Mouse (Mus musculus) testis, adult 2 months (tissue): ENCODE results near the gene Gm45015.

Experiments
- CTCF ChIP-seq: fragments of 200-500 bp; IDR thresholded peaks from 2 replicates; pipeline ENCODE4 v1.5.1; 2012; ENCODE audit warnings: low read depth, mild to moderate bottlenecking, inconsistent platforms, low read length, moderate library complexity; ENCODE audit not compliant: control insufficient read depth, insufficient read depth, insufficient replicate concordance
- POLR2A ChIP-seq: fragments of 200-500 bp; IDR thresholded peaks from 2 replicates; pipeline ENCODE4 v1.6.1; 2012; ENCODE audit warnings: low read depth, mild to moderate bottlenecking, inconsistent platforms, low read length, moderate library complexity; ENCODE audit not compliant: control insufficient read depth

DNA sequence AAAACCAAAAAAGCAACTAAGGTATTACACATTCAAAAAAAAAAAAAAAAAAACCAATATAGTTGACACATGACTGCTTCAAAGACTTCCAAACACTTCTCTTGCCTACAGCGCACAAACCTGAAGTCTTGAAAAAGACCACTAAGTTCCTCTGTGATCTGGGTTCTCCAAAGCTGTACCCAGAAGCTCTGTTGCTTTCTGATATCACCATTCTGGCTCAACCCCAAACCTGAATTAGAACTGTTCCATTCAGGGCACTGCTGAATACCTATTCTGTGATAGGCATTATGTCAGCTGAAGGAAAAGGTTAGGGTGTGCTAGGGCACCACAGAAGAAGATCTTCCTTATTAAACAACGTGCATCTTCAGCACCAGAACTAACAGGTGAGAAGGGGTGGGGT, 9.4 kb downstream of the Gm45015 start:
- TF ChIP-seq POLR2A (no peak), CTCF (no peak)
